Mouse (Mus musculus) neural tube, embryonic 12.5 days (tissue): Measurements from ENCODE around the gene Gm10053. TPM values are rescaled to one million over a fixed set of nuclear protein-coding genes. Genes with fewer than 3 reads are reported as not detected.

Experiments used
- ATAC-seq: fragments of 200-750 bp; cut with Nextera tagmentation; 2 replicates; pipeline ENCODE4 v1.8.0; 2017; ENCODE audit warnings: low read depth, mild to moderate bottlenecking, moderate TSS enrichment, moderate library complexity; ENCODE audit not compliant: low FRiP score
- H3K27ac ChIP-seq: fragments of 300-500 bp; sonication (generic); 2 replicates; pipeline ENCODE4 v1.5.1; 2016
- H3K27me3 ChIP-seq: fragments of 300-500 bp; sonication (generic); replicated peaks from 2 replicates; pipeline ENCODE4 v1.6.1; 2016; ENCODE audit warnings: mild to moderate bottlenecking
- H3K36me3 ChIP-seq: fragments of 300-500 bp; sonication (generic); 2 replicates; pipeline ENCODE4 v1.6.1; 2016; ENCODE audit warnings: mild to moderate bottlenecking
- H3K4me1 ChIP-seq: fragments of 300-500 bp; sonication (generic); 2 replicates; pipeline ENCODE4 v1.6.1; 2016
- H3K4me2 ChIP-seq: fragments of 300-500 bp; sonication (generic); replicated peaks from 2 replicates; pipeline ENCODE4 v1.6.1; 2016; ENCODE audit warnings: mild to moderate bottlenecking
- H3K4me3 ChIP-seq: fragments of 300-500 bp; sonication (generic); 2 replicates; pipeline ENCODE4 v1.5.1; 2016
- H3K9ac ChIP-seq: fragments of 300-500 bp; sonication (generic); 2 replicates; pipeline ENCODE4 v1.6.1; 2016; ENCODE audit warnings: mild to moderate bottlenecking
- H3K9me3 ChIP-seq: fragments of 300-500 bp; sonication (generic); 2 replicates; pipeline ENCODE4 v1.6.1; 2016; ENCODE audit warnings: mild to moderate bottlenecking
- WGBS: fragments of 180-500 bp; shearing (Covaris S2); methylation state at CpG from one replicate; pipeline ENCODE4 v1.1.7; 2016; 5-methylcytosine and 5-hydroxymethylcytosine counted together
- polyA plus RNA-seq: library from polyadenylated mRNA; unstranded; fragments of >200 nt; fragmentation: Nextera tagmentation; extraction: Ambion mirVana; gene quantifications from 2 replicates; pipeline ENCODE4 v1.2.1, GENCODE M21; 2016

Gene Gm10053
- polyA plus RNA-seq, 1 experiment from 2014 or later: 247 TPM

- no peaks in the 10 kb centered on the region for H3K4me1 ChIP-seq
- 0 out of 2 replicates have a peak, but pooled peaks cover 2% of the 10 kb centered on the region for H3K27me3 ChIP-seq
- H3K9me3 ChIP-seq: no peaks in the 10 kb centered on the region
- no peak overlapping the region for H3K9ac ChIP-seq
- H3K27ac ChIP-seq: no peak overlapping the region
- 76% methylated on average over 4 of the region's 4 CpGs for WGBS
- no peak overlapping the region for H3K4me2 ChIP-seq
- H3K36me3 ChIP-seq: no peaks in the 10 kb centered on the region
- no peak for ATAC-seq
- H3K4me3 ChIP-seq: no peak overlapping the region
Measured at GRCm38 (mm10) chr19:24881237-24881636, 5.8 kb downstream of the Gm10053 start.

DNA sequence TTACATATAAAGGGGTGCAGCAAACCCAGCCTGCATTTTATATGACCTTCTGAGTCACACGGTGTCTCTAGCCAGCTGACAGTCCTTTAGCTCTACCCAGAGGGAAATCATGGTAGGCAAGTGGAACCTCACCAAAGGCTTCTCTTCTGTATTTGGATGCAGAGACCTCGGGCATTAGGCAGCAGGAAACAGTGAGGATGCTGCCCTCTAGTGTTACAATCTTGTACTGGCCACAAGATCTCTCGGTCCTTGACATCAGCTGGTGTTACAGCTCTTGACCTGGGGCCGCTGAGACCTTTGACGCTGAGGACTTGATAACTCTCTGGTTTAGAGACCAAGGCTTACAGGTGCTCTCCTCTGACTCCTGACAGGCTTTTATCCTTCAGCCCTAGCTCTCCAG lies 10.0 kb downstream of the Gm10053 start:
- H3K27me3 ChIP-seq: 0 out of 2 replicates have a peak, but pooled peaks cover 2% of the 10 kb centered on the region
- no peak overlapping the region for H3K9ac ChIP-seq
- no peak overlapping the region for H3K27ac ChIP-seq
- H3K4me2 ChIP-seq: no peak overlapping the region
- H3K4me3 ChIP-seq: no peak overlapping the region
- no peaks in the 10 kb centered on the region for H3K4me1 ChIP-seq
- H3K36me3 ChIP-seq: no peaks in the 10 kb centered on the region
- H3K9me3 ChIP-seq: no peaks in the 10 kb centered on the region
- ATAC-seq: 0 out of 2 replicates have a peak, but pooled peaks have one; percentile 37
- WGBS: 10% methylated on average over 5 of the region's 5 CpGs

DNA sequence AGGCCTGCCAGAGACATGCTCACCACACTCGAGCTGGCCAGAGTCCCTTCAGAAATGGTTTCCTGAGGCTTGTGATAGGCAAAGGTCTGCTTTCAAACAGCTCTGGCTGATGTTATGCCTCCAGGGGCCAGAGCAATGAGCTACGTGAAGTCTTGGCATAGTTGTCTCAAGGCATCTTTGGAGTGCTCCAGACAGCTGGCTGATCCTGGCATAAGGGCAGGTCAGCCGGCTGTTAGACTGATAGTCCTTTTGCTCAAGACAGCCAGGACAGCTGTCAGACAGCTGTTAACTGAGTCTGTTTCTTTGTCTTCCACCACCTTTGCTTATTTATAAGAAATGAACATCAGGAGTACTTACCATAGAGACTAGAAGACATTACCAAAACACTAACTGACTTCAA lies 11.4 kb downstream of the Gm10053 start:
- Histone ChIP-seq H3K9ac (no peak overlapping the region), H3K36me3 (no peaks in the 10 kb centered on the region), H3K4me3 (no peak overlapping the region), H3K4me2 (no peak overlapping the region), H3K27ac (no peak overlapping the region), H3K9me3 (no peaks in the 10 kb centered on the region), H3K4me1 (no peaks in the 10 kb centered on the region), H3K27me3 (0 out of 2 replicates have a peak, but pooled peaks cover 2% of the 10 kb centered on the region)
- 87% methylated on average over 3 of the region's 3 CpGs for WGBS
- no peak for ATAC-seq

DNA sequence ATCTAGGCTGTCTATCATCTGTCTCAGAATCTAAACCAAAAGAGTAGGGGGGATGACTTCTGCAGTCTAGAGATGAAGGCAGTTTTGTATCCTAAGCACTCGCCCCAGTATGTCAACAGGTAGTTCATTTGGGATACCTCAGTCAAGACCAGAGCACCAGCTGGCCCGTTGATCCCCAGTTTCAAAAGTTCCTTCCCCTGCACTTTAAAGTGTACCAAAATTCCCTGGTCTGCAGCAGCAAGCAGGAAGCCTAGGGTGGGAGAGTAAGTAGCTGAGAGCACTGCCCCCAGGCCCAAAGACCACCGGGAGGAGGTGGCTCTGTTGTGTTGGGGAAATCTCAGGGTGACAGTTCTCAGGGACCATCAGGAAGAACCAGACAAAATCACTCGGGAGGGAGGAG lies 21.1 kb downstream of the Gm10053 start:
- H3K36me3 ChIP-seq: no peaks in the 10 kb centered on the region
- H3K4me2 ChIP-seq: no peak overlapping the region
- H3K27ac ChIP-seq: no peak overlapping the region
- no peak overlapping the region for H3K9ac ChIP-seq
- no peak for ATAC-seq
- WGBS: 16% methylated on average over 4 of the region's 4 CpGs
- H3K9me3 ChIP-seq: no peaks in the 10 kb centered on the region
- H3K4me1 ChIP-seq: peaks cover 24% of the 10 kb centered on the region
- peaks cover 62% of the 10 kb centered on the region for H3K27me3 ChIP-seq
- no peak overlapping the region for H3K4me3 ChIP-seq

GRCm38 (mm10) chr19:24897006-24897895 lies 21.8 kb downstream of the Gm10053 start:
- no peak overlapping the region for H3K27ac ChIP-seq
- H3K9me3 ChIP-seq: no peaks in the 10 kb centered on the region
- peaks cover 24% of the 10 kb centered on the region for H3K4me1 ChIP-seq
- WGBS: 1% methylated on average over 57 of the region's 57 CpGs
- peaks cover 70% of the 10 kb centered on the region for H3K27me3 ChIP-seq
- H3K4me3 ChIP-seq: peak overlapping the region; percentile 13; the same call in 1 of the 2 replicates
- H3K4me2 ChIP-seq: peak overlapping the region; percentile 44
- no peak for ATAC-seq
- no peak overlapping the region for H3K9ac ChIP-seq
- no peaks in the 10 kb centered on the region for H3K36me3 ChIP-seq

DNA sequence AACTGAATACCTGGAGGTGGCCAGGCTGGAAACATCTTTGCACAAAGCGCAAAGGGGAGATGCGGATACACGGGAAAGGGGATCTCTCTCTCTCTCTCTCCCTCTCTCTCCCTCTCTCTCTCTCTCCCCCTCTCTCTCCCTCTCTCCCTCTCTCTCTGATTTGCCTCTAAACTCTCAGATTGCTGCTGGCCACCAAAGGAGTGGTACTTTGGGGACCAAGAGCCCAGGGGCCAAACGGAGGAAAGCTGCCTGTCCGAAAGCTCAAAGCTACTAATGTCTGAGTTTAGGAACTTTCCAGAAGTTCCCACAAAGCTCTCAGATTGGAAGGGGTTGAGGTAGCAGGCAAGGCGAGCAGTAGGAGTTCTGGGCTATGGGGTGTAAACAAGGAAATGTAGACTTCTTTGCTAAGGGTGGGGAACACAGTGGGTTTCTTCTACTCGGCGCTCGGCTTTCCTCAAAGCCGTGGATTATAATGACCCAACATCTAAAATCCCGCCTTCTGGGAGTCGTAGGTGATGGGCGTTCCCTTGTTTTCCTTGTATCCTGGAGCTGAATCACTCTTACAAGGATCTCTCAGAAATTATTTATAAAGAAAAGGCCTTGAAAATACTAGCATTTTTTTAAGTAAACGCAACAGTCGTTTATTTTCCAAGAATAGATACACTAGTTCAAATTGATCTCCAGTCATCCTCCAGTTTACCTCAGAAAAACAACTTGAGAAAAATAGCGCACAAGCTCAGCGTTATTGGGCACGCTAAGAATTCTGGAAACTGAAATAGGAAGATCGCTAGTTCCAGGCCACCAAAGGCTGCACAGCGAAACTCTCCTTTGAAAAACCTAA lies 22.6 kb downstream of the Gm10053 start:
- Histone ChIP-seq H3K36me3 (no peaks in the 10 kb centered on the region), H3K9ac (no peak overlapping the region), H3K4me2 (peak overlapping the region; percentile 44; the same call in 1 of the 2 replicates), H3K27me3 (peaks cover 78% of the 10 kb centered on the region), H3K27ac (no peak overlapping the region), H3K9me3 (no peaks in the 10 kb centered on the region), H3K4me3 (no peak overlapping the region), H3K4me1 (peaks cover 24% of the 10 kb centered on the region)
- no peak for ATAC-seq
- WGBS: under 1% methylated on average over 20 of the region's 20 CpGs

DNA sequence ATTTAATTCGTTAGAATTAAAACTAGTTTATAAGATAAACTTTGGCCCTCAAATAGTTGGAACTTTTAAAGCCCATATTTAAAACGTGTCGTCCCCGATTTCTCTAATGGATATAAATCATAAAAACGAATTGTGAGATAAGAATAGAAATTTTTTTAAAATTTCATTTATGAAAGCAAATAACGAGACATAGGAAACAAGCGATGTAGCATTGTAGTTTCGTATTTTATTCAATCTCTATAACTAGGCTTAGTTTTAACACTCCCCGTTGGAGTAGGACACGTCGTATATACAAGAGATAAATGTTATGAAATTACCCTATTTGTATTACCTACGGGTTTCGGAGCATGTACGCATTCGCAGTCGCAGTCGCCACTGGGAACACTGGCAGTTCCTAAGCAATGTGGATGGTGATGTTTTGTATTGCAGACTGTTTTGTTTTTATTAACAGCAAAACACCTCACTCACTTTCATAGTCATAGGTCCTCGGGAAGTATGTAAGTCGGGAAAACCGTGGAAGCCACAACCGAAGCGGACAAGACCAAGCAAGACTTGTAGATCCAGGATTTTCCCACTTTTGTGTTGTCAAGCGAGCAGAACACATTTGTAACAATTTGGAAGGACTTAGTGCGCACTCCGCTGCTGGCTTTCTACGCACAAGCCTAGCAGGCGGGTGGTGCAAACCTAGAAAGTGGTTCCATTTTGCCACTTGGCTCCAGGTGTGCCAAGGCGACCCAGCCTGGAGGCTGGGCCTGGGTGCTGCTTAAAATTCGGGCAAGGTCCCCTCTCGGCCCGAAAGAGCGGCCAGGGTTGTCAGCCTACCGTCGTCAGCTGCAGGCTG lies 23.5 kb downstream of the Gm10053 start:
- no peak for ATAC-seq
- Histone ChIP-seq H3K9ac (no peak overlapping the region), H3K9me3 (no peaks in the 10 kb centered on the region), H3K36me3 (no peaks in the 10 kb centered on the region), H3K27ac (no peak overlapping the region), H3K27me3 (peaks cover 83% of the 10 kb centered on the region), H3K4me1 (peaks cover 24% of the 10 kb centered on the region), H3K4me3 (peak overlapping the region; percentile 33), H3K4me2 (peak overlapping the region; percentile 64)
- 2% methylated on average over 34 of the region's 34 CpGs for WGBS

DNA sequence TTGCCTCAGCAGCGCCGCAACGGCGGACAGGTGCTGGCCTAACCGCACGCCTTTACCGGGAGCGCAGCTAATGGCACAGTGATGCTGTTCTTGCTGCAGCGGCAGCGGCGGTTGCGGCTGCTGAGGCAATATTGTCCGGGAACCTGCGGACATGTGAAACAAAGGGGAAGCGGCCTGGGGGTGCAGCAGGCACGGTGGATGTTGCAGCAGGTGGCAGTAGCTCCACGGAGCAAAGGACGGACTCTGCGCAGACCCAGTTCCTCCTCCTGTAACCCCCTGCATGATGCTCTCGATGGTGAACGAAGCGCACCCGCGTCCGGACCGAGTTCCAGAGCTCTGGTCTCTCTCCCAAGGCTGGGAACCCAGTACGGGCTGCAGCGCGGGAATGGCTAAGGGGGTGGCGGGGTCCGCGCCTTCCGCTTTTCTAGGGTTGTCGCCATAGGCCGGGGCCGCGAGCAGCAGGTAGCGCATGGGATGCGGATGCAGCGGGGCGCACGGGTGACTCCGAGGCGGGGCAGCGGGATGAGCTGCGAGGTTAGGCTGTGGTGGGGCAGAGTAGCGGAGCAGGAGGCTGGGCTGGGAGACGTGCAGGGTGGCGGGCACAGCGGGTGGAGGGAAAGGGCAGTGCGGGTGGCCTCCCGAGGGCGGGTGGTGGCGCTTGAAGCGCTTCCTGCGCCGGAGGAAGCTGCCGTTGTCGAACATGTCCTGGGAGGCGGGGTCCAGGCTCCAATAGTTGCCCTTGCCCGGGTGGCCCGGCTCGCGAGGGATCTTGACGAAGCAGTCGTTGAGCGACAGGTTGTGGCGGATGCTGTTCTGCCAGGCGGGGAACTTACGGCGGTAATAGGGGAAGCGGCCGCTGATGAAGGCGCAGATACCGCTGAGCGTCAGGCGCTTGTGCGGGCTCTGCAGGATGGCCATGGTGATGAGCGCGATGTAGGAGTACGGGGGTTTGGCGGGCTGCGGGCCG lies 24.4 kb downstream of the Gm10053 start:
- Histone ChIP-seq H3K27ac (no peak overlapping the region), H3K4me1 (peaks cover 24% of the 10 kb centered on the region), H3K4me3 (peak overlapping the region; percentile 33), H3K9ac (no peak overlapping the region), H3K9me3 (no peaks in the 10 kb centered on the region), H3K36me3 (no peaks in the 10 kb centered on the region), H3K27me3 (peaks cover 88% of the 10 kb centered on the region), H3K4me2 (peak overlapping the region; percentile 64)
- ATAC-seq: peak; percentile 56
- under 1% methylated on average over 84 of the region's 84 CpGs for WGBS

GRCm38 (mm10) chr19:24900581-24901220 lies 25.2 kb downstream of the Gm10053 start, which contains the start of gene Foxd4:
Foxd4 (minus strand) TSS chr19:24901197.
- Histone ChIP-seq H3K27me3 (peaks cover 81% of the 10 kb centered on the region), H3K4me2 (peak within 1 kb of the TSS; percentile 64), H3K9ac (no peak within 1 kb of the TSS), H3K36me3 (no peaks in the 10 kb centered on the region), H3K9me3 (no peaks in the 10 kb centered on the region), H3K4me1 (peaks cover 24% of the 10 kb centered on the region), H3K4me3 (peak within 1 kb of the TSS; percentile 33), H3K27ac (no peak within 1 kb of the TSS)
- under 1% methylated on average over 27 of the region's 27 CpGs for WGBS
- no peak for ATAC-seq

DNA sequence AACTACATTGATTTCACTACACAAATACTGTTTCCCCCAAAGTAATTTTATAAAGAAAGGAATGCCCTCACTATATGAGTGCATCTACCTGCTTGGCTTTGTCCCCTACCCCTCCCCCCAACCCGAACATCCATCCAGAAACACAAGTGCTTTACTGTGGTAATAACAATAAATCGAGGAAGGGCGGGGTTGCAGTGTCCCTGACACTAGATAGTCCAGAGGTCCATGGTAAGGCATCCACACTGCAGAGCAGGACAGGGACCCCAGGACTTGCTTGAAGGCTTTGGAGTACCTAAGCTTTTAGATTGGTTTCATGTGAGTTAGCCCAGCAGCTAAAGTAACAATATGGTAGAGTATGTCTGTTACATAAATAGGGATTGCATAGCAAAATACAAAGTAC lies 26.2 kb downstream of the Gm10053 start:
- Histone ChIP-seq H3K4me2 (no peak overlapping the region), H3K9ac (no peak overlapping the region), H3K4me1 (peaks cover 24% of the 10 kb centered on the region), H3K27ac (no peak overlapping the region), H3K4me3 (no peak overlapping the region), H3K9me3 (no peaks in the 10 kb centered on the region), H3K36me3 (no peaks in the 10 kb centered on the region), H3K27me3 (peaks cover 71% of the 10 kb centered on the region)
- no peak for ATAC-seq
- WGBS: 6% methylated on average over 3 of the region's 3 CpGs
